ENCODE assay signal across 21 mouse cellular contexts in genomic region chr11:53926303-53926702, GRCm38 (mm10). TPM values are rescaled to one million over a fixed set of nuclear protein-coding genes. Genes with fewer than 3 reads are reported as not detected.
DNase-seq lines count a peak whose midpoint lies in the region; ATAC-seq and TF ChIP-seq lines count a peak whose summit lies in the region.
"Had no signal": no experiment of that assay in that cellular context is flagged by ENCODE, and none has a peak within 500 bp of the region (broad histone marks: within the 10 kb centered on the region; RNA-seq: fewer than 3 reads in every experiment).

No protein-coding gene starts in this region.

- ATAC-seq in liver, embryonic 12.5 days, result no peak
- peak; percentile 62 for ATAC-seq in granulocyte monocyte progenitor cell, adult 5-6 weeks (replicated peaks; ENCODE audit: poor library complexity, severe bottlenecking)
- ATAC-seq in midbrain, embryonic 14.5 days (ENCODE audit: low FRiP score, low TSS enrichment), result no peak
- no peak for ATAC-seq in hindbrain, embryonic 11.5 days (ENCODE audit: low FRiP score)
- ATAC-seq: forebrain, embryonic 14.5 days; forebrain, embryonic 16.5 days had no signal

- H3K9ac ChIP-seq in liver, adult 2 months (ENCODE audit: low read depth, low read length), result no peak overlapping the region
- H3K9ac ChIP-seq in liver, embryonic 12.5 days, result no peak overlapping the region
- H3K9ac ChIP-seq in midbrain, embryonic 14.5 days (replicated peaks; ENCODE audit: low read length), result no peak overlapping the region
- no peak overlapping the region for H3K9ac ChIP-seq in hindbrain, embryonic 11.5 days (ENCODE audit: low read depth, low read length)
- H3K9ac ChIP-seq: embryonic facial prominence, embryonic 13.5 days; embryonic facial prominence, embryonic 15.5 days; forebrain, embryonic 12.5 days had no signal

- no peaks in the 10 kb centered on the region for H3K9me3 ChIP-seq in liver, embryonic 12.5 days (replicated peaks)
- H3K9me3 ChIP-seq in midbrain, embryonic 14.5 days (ENCODE audit: control insufficient read depth, low read length), result no peaks in the 10 kb centered on the region
- H3K9me3 ChIP-seq in hindbrain, embryonic 11.5 days (ENCODE audit: control insufficient read depth, low read length), result no peaks in the 10 kb centered on the region
- H3K9me3 ChIP-seq: embryonic facial prominence, embryonic 13.5 days; embryonic facial prominence, embryonic 15.5 days; forebrain, embryonic 10.5 days had no signal

- no peaks in the 10 kb centered on the region for H3K79me2 ChIP-seq in liver, adult 2 months (ENCODE audit: control insufficient read depth, insufficient read depth, low read length)

- H3K4me3 ChIP-seq in liver, adult 2 months (ENCODE audit: insufficient read depth, low read depth, low read length), result no peak overlapping the region
- H3K4me3 ChIP-seq in liver, embryonic 12.5 days, result no peak overlapping the region
- no peak overlapping the region for H3K4me3 ChIP-seq in midbrain, embryonic 14.5 days (replicated peaks; ENCODE audit: low read depth, low read length)
- H3K4me3 ChIP-seq in hindbrain, embryonic 11.5 days (ENCODE audit: low read depth, low read length), result no peak overlapping the region
- H3K4me3 ChIP-seq: embryonic facial prominence, embryonic 13.5 days; embryonic facial prominence, embryonic 15.5 days; erythroblast, embryonic 14.5 days; forebrain, embryonic 10.5 days; forebrain, embryonic 12.5 days had no signal

- no peak overlapping the region for H3K4me2 ChIP-seq in liver, embryonic 12.5 days
- no peak overlapping the region for H3K4me2 ChIP-seq in midbrain, embryonic 14.5 days (ENCODE audit: low read length)
- H3K4me2 ChIP-seq in hindbrain, embryonic 11.5 days (replicated peaks; ENCODE audit: low read depth, low read length), result no peak overlapping the region
- H3K4me2 ChIP-seq: embryonic facial prominence, embryonic 13.5 days; embryonic facial prominence, embryonic 15.5 days; forebrain, embryonic 12.5 days had no signal

- H3K36me3 ChIP-seq in liver, adult 2 months (ENCODE audit: control insufficient read depth, insufficient read depth, low read length), result no peaks in the 10 kb centered on the region
- no peaks in the 10 kb centered on the region for H3K36me3 ChIP-seq in liver, embryonic 12.5 days
- H3K36me3 ChIP-seq in midbrain, embryonic 14.5 days (ENCODE audit: control insufficient read depth, insufficient read depth, low read length), result no peaks in the 10 kb centered on the region
- H3K36me3 ChIP-seq in hindbrain, embryonic 11.5 days (ENCODE audit: control insufficient read depth, insufficient read depth, low read length), result no peaks in the 10 kb centered on the region
- H3K36me3 ChIP-seq: embryonic facial prominence, embryonic 13.5 days; embryonic facial prominence, embryonic 15.5 days; forebrain, embryonic 10.5 days; forebrain, embryonic 12.5 days had no signal

- DNase-seq in liver, adult 2 months (ENCODE audit: extremely low read depth, low read depth, low spot score), result peak; percentile 24
- DNase-seq in midbrain, embryonic 14.5 days, result no peak
- no peak for DNase-seq in hindbrain, embryonic 11.5 days (ENCODE audit: low spot score)
- DNase-seq: adrenal gland, adult 2 months; adrenal gland, postnatal 10 days; adrenal gland, postnatal 25 days; cerebellum, adult 18-20 months; cerebellum, adult 8-10 months; cerebellum, adult 9-11 months; cerebellum, postnatal 14 days; cerebellum, postnatal 36 days; embryo, embryonic 11 days had no signal

- WGBS in liver, adult 2 months, result 92% methylated on average over 5 of the region's 5 CpGs
- WGBS in liver, embryonic 12.5 days (ENCODE audit: insufficient replicate concordance), result 62% methylated on average over 5 of the region's 5 CpGs
- 92% methylated on average over 5 of the region's 5 CpGs for WGBS in midbrain, embryonic 14.5 days
- 89% methylated on average over 5 of the region's 5 CpGs for WGBS in hindbrain, embryonic 11.5 days

- H3K4me1 ChIP-seq in liver, adult 2 months (ENCODE audit: control insufficient read depth, insufficient read depth, low read length), result no peaks in the 10 kb centered on the region
- no peaks in the 10 kb centered on the region for H3K4me1 ChIP-seq in liver, embryonic 12.5 days
- H3K4me1 ChIP-seq in midbrain, embryonic 14.5 days (ENCODE audit: control insufficient read depth, insufficient read depth, low read length), result no peaks in the 10 kb centered on the region
- no peaks in the 10 kb centered on the region for H3K4me1 ChIP-seq in hindbrain, embryonic 11.5 days (replicated peaks; ENCODE audit: control insufficient read depth, insufficient read depth, low read length)
- H3K4me1 ChIP-seq: forebrain, embryonic 10.5 days; forebrain, embryonic 12.5 days had no signal

- no peak for TF ChIP-seq POLR2A in liver, adult 2 months (IDR thresholded peaks at IDR 0.05; ENCODE audit: extremely low read depth, insufficient read depth, low read length)

- H3K27me3 ChIP-seq in liver, adult 2 months (ENCODE audit: control insufficient read depth, insufficient read depth, low read length), result no peaks in the 10 kb centered on the region
- no peaks in the 10 kb centered on the region; the same call in 1 of the 2 replicates for H3K27me3 ChIP-seq in liver, embryonic 12.5 days (replicated peaks)
- no peaks in the 10 kb centered on the region for H3K27me3 ChIP-seq in midbrain, embryonic 14.5 days (ENCODE audit: control insufficient read depth, insufficient read depth, low read length)
- no peaks in the 10 kb centered on the region for H3K27me3 ChIP-seq in hindbrain, embryonic 11.5 days (ENCODE audit: control insufficient read depth, insufficient read depth, low read length)
- H3K27me3 ChIP-seq: embryonic facial prominence, embryonic 13.5 days; embryonic facial prominence, embryonic 15.5 days; forebrain, embryonic 12.5 days had no signal

- TF ChIP-seq CTCF in liver, adult 2 months (IDR thresholded peaks at IDR 0.05; ENCODE audit: low read depth, low read length), result no peak

- H3K27ac ChIP-seq in liver, adult 2 months (replicated peaks; ENCODE audit: insufficient read depth, low read depth, low read length), result no peak overlapping the region
- H3K27ac ChIP-seq in liver, embryonic 12.5 days, result no peak overlapping the region
- H3K27ac ChIP-seq in midbrain, embryonic 14.5 days (replicated peaks; ENCODE audit: low read depth, low read length), result no peak overlapping the region
- no peak overlapping the region for H3K27ac ChIP-seq in hindbrain, embryonic 11.5 days (ENCODE audit: low read depth, low read length)
- H3K27ac ChIP-seq: embryonic facial prominence, embryonic 13.5 days; embryonic facial prominence, embryonic 15.5 days; forebrain, embryonic 10.5 days; forebrain, embryonic 12.5 days had no signal

RNA-seq across cellular contexts. Expression of gene Slc22a5, which starts 34.8 kb away (rescaled TPM):
- 19.7 and 20.8 TPM in 2 replicates for total RNA-seq in liver, adult 2 months (2014; rRNA removed)
- polyA plus RNA-seq in liver, adult 2 months (2012; rRNA removed), result 14.7 and 17.0 TPM in 2 replicates
- polyA plus RNA-seq in liver, embryonic 12.5 days (2016; fragmentation: Nextera tagmentation; extraction: Ambion mirVana), result 2.4 and 3.3 TPM in 2 replicates
- total RNA-seq in granulocyte monocyte progenitor cell, adult 5-6 weeks (2014; fragmentation: Nextera tagmentation), result 10.2 and 10.3 TPM in 2 replicates
- 8.7 and 13.3 TPM in 2 replicates for total RNA-seq in granulocyte monocyte progenitor cell, adult 5-6 weeks (2017)
- polyA plus RNA-seq in midbrain, embryonic 14.5 days (2014; fragmentation: Nextera tagmentation; extraction: Ambion mirVana), result 8.6 and 8.8 TPM in 2 replicates
- polyA plus RNA-seq in hindbrain, embryonic 11.5 days (2014; fragmentation: Nextera tagmentation; extraction: Ambion mirVana), result 7.8 and 8.1 TPM in 2 replicates
- polyA plus RNA-seq: erythroblast, embryonic 14.5 days had no signal

RNA-seq across cellular contexts. Expression of gene Slc22a21, which starts 53.8 kb away (rescaled TPM):
- total RNA-seq in liver, adult 2 months (2014; rRNA removed), result 0.55 and 0.87 TPM in 2 replicates
- 0.34 and 0.35 TPM in 2 replicates for polyA plus RNA-seq in liver, adult 2 months (2012; rRNA removed)
- 1.4 and 1.7 TPM in 2 replicates for polyA plus RNA-seq in liver, embryonic 12.5 days (2016; fragmentation: Nextera tagmentation; extraction: Ambion mirVana)
- total RNA-seq in granulocyte monocyte progenitor cell, adult 5-6 weeks (2014; fragmentation: Nextera tagmentation), result 1.1 and 2.9 TPM in 2 replicates
- 0.88 and 2.3 TPM in 2 replicates for total RNA-seq in granulocyte monocyte progenitor cell, adult 5-6 weeks (2017)
- 2.3 and 2.4 TPM in 2 replicates for polyA plus RNA-seq in midbrain, embryonic 14.5 days (2014; fragmentation: Nextera tagmentation; extraction: Ambion mirVana)
- 2.4 and 2.6 TPM in 2 replicates for polyA plus RNA-seq in hindbrain, embryonic 11.5 days (2014; fragmentation: Nextera tagmentation; extraction: Ambion mirVana)
